In the genomic region with DNA sequence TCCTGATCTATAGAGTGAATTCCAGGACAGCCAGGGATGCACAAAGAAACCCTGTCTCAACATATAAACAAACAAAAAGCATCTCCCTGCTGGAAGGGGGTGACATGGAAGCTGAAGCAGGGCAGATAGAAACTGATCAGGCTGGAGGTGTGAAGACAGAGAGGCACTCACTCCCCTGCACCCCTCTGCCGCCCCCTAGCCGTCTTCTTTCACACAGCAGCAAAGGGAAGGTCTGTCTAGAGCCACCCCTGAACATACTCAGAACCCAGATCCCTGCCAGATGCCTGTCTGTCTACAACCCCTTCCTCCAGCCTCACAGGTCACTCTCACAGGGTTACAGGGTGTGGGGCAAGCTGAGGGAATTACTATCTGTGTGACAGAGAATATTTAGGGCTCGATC, we compare ENCODE assay signal across 9 mouse cellular contexts. TPM values are rescaled to one million over a fixed set of nuclear protein-coding genes. Genes with fewer than 3 reads are reported as not detected.
DNase-seq lines count a peak whose midpoint lies in the region; ATAC-seq and TF ChIP-seq lines count a peak whose summit lies in the region.
"Had no signal": no experiment of that assay in that cellular context is flagged by ENCODE, and none has a peak within 500 bp of the region (broad histone marks: within the 10 kb centered on the region; RNA-seq: fewer than 3 reads in every experiment).

No protein-coding gene starts in this region.

- no peak for TF ChIP-seq POLR2A in ES-Bruce4 (IDR thresholded peaks at IDR 0.05; ENCODE audit: insufficient read depth, low read length)

- no peaks in the 10 kb centered on the region for H3K9me3 ChIP-seq in hindbrain, embryonic 10.5 days
- H3K9me3 ChIP-seq in hindbrain, embryonic 16.5 days (ENCODE audit: control insufficient read depth, low read length) = no peaks in the 10 kb centered on the region
- no peaks in the 10 kb centered on the region for H3K9me3 ChIP-seq in ES-Bruce4 (replicated peaks; ENCODE audit: control insufficient read depth, insufficient read depth, low read length, poor library complexity, severe bottlenecking)
- H3K9me3 ChIP-seq: limb, embryonic 12.5 days had no signal

- no peak overlapping the region for H3K4me2 ChIP-seq in hindbrain, embryonic 16.5 days (ENCODE audit: low read length)
- H3K4me2 ChIP-seq: limb, embryonic 12.5 days had no signal

- no peak for ATAC-seq in hindbrain, embryonic 16.5 days

- peak; percentile 43 for DNase-seq in hindbrain, embryonic 10.5 days (ENCODE audit: low spot score)
- peak; percentile 61 for DNase-seq in A20 (ENCODE audit: low read depth, low spot score)
- peak; percentile 56 for DNase-seq in embryo, embryonic 10.5 days (ENCODE audit: low spot score)
- peak; percentile 70 for DNase-seq in lung, postnatal 14 days
- DNase-seq in thymus, postnatal 14 days = peak; percentile 77
- DNase-seq in ovary, adult 18-20 months (ENCODE audit: low spot score) = no peak

- peak; percentile 75 for TF ChIP-seq CTCF in ES-Bruce4 (IDR thresholded peaks at IDR 0.05; ENCODE audit: low read depth, low read length)

- peaks cover under 1% of the 10 kb centered on the region; the same call in 1 of the 2 replicates for H3K36me3 ChIP-seq in hindbrain, embryonic 10.5 days
- no peaks in the 10 kb centered on the region for H3K36me3 ChIP-seq in hindbrain, embryonic 16.5 days (ENCODE audit: control insufficient read depth, insufficient read depth, low read length)
- no peaks in the 10 kb centered on the region for H3K36me3 ChIP-seq in ES-Bruce4 (ENCODE audit: control insufficient read depth, insufficient read depth, low read length, poor library complexity, severe bottlenecking)

- H3K27me3 ChIP-seq in hindbrain, embryonic 10.5 days (ENCODE audit: insufficient read depth, poor library complexity, severe bottlenecking) = peaks cover 21% of the 10 kb centered on the region
- H3K27me3 ChIP-seq in hindbrain, embryonic 16.5 days (replicated peaks; ENCODE audit: control insufficient read depth, insufficient read depth, low read length) = no peaks in the 10 kb centered on the region
- H3K27me3 ChIP-seq in ES-Bruce4 (ENCODE audit: control insufficient read depth, insufficient read depth, low read length, poor library complexity, severe bottlenecking) = no peaks in the 10 kb centered on the region

- no peak overlapping the region for H3K27ac ChIP-seq in hindbrain, embryonic 10.5 days
- H3K27ac ChIP-seq in hindbrain, embryonic 16.5 days (ENCODE audit: low read depth, low read length) = no peak overlapping the region
- H3K27ac ChIP-seq in ES-Bruce4 (ENCODE audit: insufficient read depth, low read length) = no peak overlapping the region
- H3K27ac ChIP-seq: limb, embryonic 12.5 days had no signal

- no peak overlapping the region for H3K4me3 ChIP-seq in hindbrain, embryonic 10.5 days
- H3K4me3 ChIP-seq in hindbrain, embryonic 16.5 days (ENCODE audit: low read length) = no peak overlapping the region
- H3K4me3 ChIP-seq in ES-Bruce4 (ENCODE audit: low read depth, low read length) = no peak overlapping the region
- H3K4me3 ChIP-seq: limb, embryonic 12.5 days had no signal

- no peak for TF ChIP-seq EP300 in ES-Bruce4 (IDR thresholded peaks at IDR 0.05; ENCODE audit: insufficient read depth, low read depth, low read length)

- no peak overlapping the region for H3K9ac ChIP-seq in hindbrain, embryonic 16.5 days (ENCODE audit: low read depth, low read length)
- H3K9ac ChIP-seq in ES-Bruce4 (ENCODE audit: low read depth, poor library complexity, severe bottlenecking) = no peak overlapping the region
- H3K9ac ChIP-seq: limb, embryonic 12.5 days had no signal

- 29% methylated on average over 3 of the region's 3 CpGs for WGBS in hindbrain, embryonic 10.5 days
- WGBS in hindbrain, embryonic 16.5 days = 19% methylated on average over 3 of the region's 3 CpGs

- H3K4me1 ChIP-seq in hindbrain, embryonic 10.5 days (replicated peaks) = peaks cover 12% of the 10 kb centered on the region; the same call in 1 of the 2 replicates
- no peaks in the 10 kb centered on the region; the same call in 1 of the 2 replicates for H3K4me1 ChIP-seq in hindbrain, embryonic 16.5 days (ENCODE audit: control insufficient read depth, insufficient read depth, low read depth, low read length)
- H3K4me1 ChIP-seq in ES-Bruce4 (ENCODE audit: control insufficient read depth, insufficient read depth, low read length) = no peaks in the 10 kb centered on the region
- H3K4me1 ChIP-seq: limb, embryonic 12.5 days had no signal

RNA-seq across cellular contexts. Expression of gene Tsku, which starts 16.8 kb away (rescaled TPM):
- polyA plus RNA-seq in hindbrain, embryonic 10.5 days (2016; fragmentation: Nextera tagmentation; extraction: Ambion mirVana) = 8.1 and 10.2 TPM in 2 replicates
- polyA plus RNA-seq in hindbrain, embryonic 16.5 days (2015; fragmentation: Nextera tagmentation; extraction: Ambion mirVana) = 6.5 and 9.8 TPM in 2 replicates
- polyA plus RNA-seq in ES-Bruce4 (2011; ENCODE audit: insufficient read depth, insufficient read length, low read depth, missing spikeins) = 17.5 TPM in 2 replicates

RNA-seq across cellular contexts. Expression of gene Acer3, which starts 23.4 kb away (rescaled TPM):
- polyA plus RNA-seq in hindbrain, embryonic 10.5 days (2016; fragmentation: Nextera tagmentation; extraction: Ambion mirVana) = 18.5 and 22.2 TPM in 2 replicates
- 26.9 and 29.5 TPM in 2 replicates for polyA plus RNA-seq in hindbrain, embryonic 16.5 days (2015; fragmentation: Nextera tagmentation; extraction: Ambion mirVana)
- polyA plus RNA-seq in ES-Bruce4 (2011; ENCODE audit: insufficient read depth, insufficient read length, low read depth, missing spikeins) = 18.4 and 19.2 TPM in 2 replicates
